Comparison of ENCODE assay signal across 7 mouse cellular contexts in the genomic region with DNA sequence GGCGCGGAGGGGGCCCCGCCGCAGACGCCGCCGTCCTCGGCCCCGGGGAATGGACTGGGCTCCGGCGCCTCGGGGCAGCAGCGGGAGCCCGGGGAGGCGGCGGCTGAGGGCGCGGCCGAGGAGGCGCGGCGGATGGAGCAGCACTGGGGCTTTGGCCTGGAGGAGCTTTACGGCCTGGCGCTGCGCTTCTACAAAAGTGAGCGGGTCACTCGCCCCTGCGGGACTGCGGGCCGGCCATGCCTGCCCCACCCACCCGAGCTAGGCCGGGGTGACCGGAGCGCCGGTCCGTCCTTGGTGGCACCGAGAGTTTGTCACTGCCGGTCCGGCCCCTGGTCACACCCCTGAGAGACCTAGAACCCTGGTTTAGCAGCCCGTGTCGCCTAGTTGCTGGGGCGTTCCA. TPM values are rescaled to one million over a fixed set of nuclear protein-coding genes. Genes with fewer than 3 reads are reported as not detected.
DNase-seq lines count a peak whose midpoint lies in the region; ATAC-seq lines count a peak whose summit lies in the region.

No protein-coding gene starts in this region.

- H3K9me3 ChIP-seq in kidney, embryonic 16.5 days (ENCODE audit: low read length): no peaks in the 10 kb centered on the region
- no peaks in the 10 kb centered on the region for H3K9me3 ChIP-seq in hindbrain, embryonic 13.5 days
- H3K9me3 ChIP-seq in lung, embryonic 15.5 days: no peaks in the 10 kb centered on the region
- no peaks in the 10 kb centered on the region for H3K9me3 ChIP-seq in stomach, embryonic 14.5 days (ENCODE audit: control insufficient read depth, low read depth, low read length)

- 0% methylated on average over 40 of the region's 42 CpGs for WGBS in kidney, embryonic 16.5 days
- under 1% methylated on average over 41 of the region's 42 CpGs for WGBS in hindbrain, embryonic 13.5 days
- 0% methylated on average over 42 of the region's 42 CpGs for WGBS in lung, embryonic 15.5 days
- under 1% methylated on average over 42 of the region's 42 CpGs for WGBS in stomach, embryonic 14.5 days

- H3K27me3 ChIP-seq in kidney, embryonic 16.5 days (ENCODE audit: insufficient read depth, low read length): no peaks in the 10 kb centered on the region
- H3K27me3 ChIP-seq in hindbrain, embryonic 13.5 days: no peaks in the 10 kb centered on the region
- no peaks in the 10 kb centered on the region for H3K27me3 ChIP-seq in lung, embryonic 15.5 days
- no peaks in the 10 kb centered on the region for H3K27me3 ChIP-seq in stomach, embryonic 14.5 days (ENCODE audit: control insufficient read depth, insufficient read depth, low read length)

- H3K4me2 ChIP-seq in kidney, embryonic 16.5 days (replicated peaks; ENCODE audit: low read depth, low read length): peak overlapping the region; percentile 89
- peak overlapping the region; percentile 78 for H3K4me2 ChIP-seq in hindbrain, embryonic 13.5 days
- H3K4me2 ChIP-seq in lung, embryonic 15.5 days: peak overlapping the region; percentile 72
- H3K4me2 ChIP-seq in stomach, embryonic 14.5 days (replicated peaks; ENCODE audit: low read depth, low read length): peak overlapping the region; percentile 63

- ATAC-seq in kidney, embryonic 16.5 days (ENCODE audit: low FRiP score, low TSS enrichment): peak; percentile 73
- peak; percentile 75 for ATAC-seq in hindbrain, embryonic 13.5 days (ENCODE audit: low FRiP score)
- peak; percentile 77 for ATAC-seq in lung, embryonic 15.5 days (ENCODE audit: borderline replicate concordance, extremely low read depth, low FRiP score, low TSS enrichment)
- ATAC-seq in stomach, embryonic 14.5 days (ENCODE audit: insufficient number of reproducible peaks, insufficient read depth, low FRiP score, low read depth): peak; percentile 83

- peak overlapping the region; percentile 92 for H3K4me3 ChIP-seq in kidney, embryonic 16.5 days (ENCODE audit: low read length)
- H3K4me3 ChIP-seq in hindbrain, embryonic 13.5 days: peak overlapping the region; percentile 92
- peak overlapping the region; percentile 86 for H3K4me3 ChIP-seq in lung, embryonic 15.5 days
- H3K4me3 ChIP-seq in stomach, embryonic 14.5 days (ENCODE audit: low read depth, low read length): peak overlapping the region; percentile 98

- DNase-seq in kidney, adult 9 months: no peak
- peak; percentile 40 for DNase-seq in c-Kit-positive CD71-positive TER-119-positive erythroid progenitor cells, embryonic 14.5 days (ENCODE audit: low spot score)
- no peak for DNase-seq in gastrocnemius, postnatal 10 days

- H3K27ac ChIP-seq in kidney, embryonic 16.5 days (ENCODE audit: low read length): peak overlapping the region; percentile 91
- peak overlapping the region; percentile 95 for H3K27ac ChIP-seq in hindbrain, embryonic 13.5 days
- peak overlapping the region; percentile 89 for H3K27ac ChIP-seq in lung, embryonic 15.5 days
- peak overlapping the region; percentile 95 for H3K27ac ChIP-seq in stomach, embryonic 14.5 days (ENCODE audit: low read length)

- no peaks in the 10 kb centered on the region for H3K36me3 ChIP-seq in kidney, embryonic 16.5 days (ENCODE audit: insufficient read depth, low read length)
- H3K36me3 ChIP-seq in hindbrain, embryonic 13.5 days: no peaks in the 10 kb centered on the region
- H3K36me3 ChIP-seq in lung, embryonic 15.5 days: no peaks in the 10 kb centered on the region
- no peaks in the 10 kb centered on the region for H3K36me3 ChIP-seq in stomach, embryonic 14.5 days (ENCODE audit: control insufficient read depth, insufficient read depth, low read length)

- H3K4me1 ChIP-seq in kidney, embryonic 16.5 days (ENCODE audit: insufficient read depth, low read length): peaks cover 29% of the 10 kb centered on the region
- peaks cover 42% of the 10 kb centered on the region for H3K4me1 ChIP-seq in hindbrain, embryonic 13.5 days (replicated peaks)
- peaks cover 31% of the 10 kb centered on the region for H3K4me1 ChIP-seq in lung, embryonic 15.5 days
- peaks cover 15% of the 10 kb centered on the region; the same call in 1 of the 2 replicates for H3K4me1 ChIP-seq in stomach, embryonic 14.5 days (ENCODE audit: control insufficient read depth, insufficient read depth, low read length)

- H3K9ac ChIP-seq in kidney, embryonic 16.5 days (replicated peaks; ENCODE audit: low read length): peak overlapping the region; percentile 96
- peak overlapping the region; percentile 97 for H3K9ac ChIP-seq in hindbrain, embryonic 13.5 days
- H3K9ac ChIP-seq in lung, embryonic 15.5 days: peak overlapping the region; percentile 86
- peak overlapping the region; percentile 96 for H3K9ac ChIP-seq in stomach, embryonic 14.5 days (replicated peaks; ENCODE audit: low read depth, low read length)

RNA-seq across cellular contexts. Expression of gene Acbd3, which starts 0.3 kb away (rescaled TPM):
- 22.7 and 23.3 TPM in 2 replicates for polyA plus RNA-seq in kidney, embryonic 16.5 days (2015; fragmentation: Nextera tagmentation; extraction: Ambion mirVana)
- polyA plus RNA-seq in hindbrain, embryonic 13.5 days (2015; fragmentation: Nextera tagmentation; extraction: Ambion mirVana): 24.5 and 24.9 TPM in 2 replicates
- 22.1 and 22.6 TPM in 2 replicates for polyA plus RNA-seq in lung, embryonic 15.5 days (2015; fragmentation: Nextera tagmentation; extraction: Ambion mirVana)
- polyA plus RNA-seq in stomach, embryonic 14.5 days (2014; fragmentation: Nextera tagmentation; extraction: Ambion mirVana): 29.4 and 29.6 TPM in 2 replicates
- 10 to 100 TPM; 22.0 to 27.7 TPM for total RNA-seq in gastrocnemius, postnatal 10 days (2021)

RNA-seq across cellular contexts. Expression of gene Mixl1, which starts 29.3 kb away (rescaled TPM):
- 0.41 and 0.55 TPM in 2 replicates for polyA plus RNA-seq in kidney, embryonic 16.5 days (2015; fragmentation: Nextera tagmentation; extraction: Ambion mirVana)
- polyA plus RNA-seq in hindbrain, embryonic 13.5 days (2015; fragmentation: Nextera tagmentation; extraction: Ambion mirVana): 0.08 TPM in 1 of 2 replicates, not detected in the other
- polyA plus RNA-seq in lung, embryonic 15.5 days (2015; fragmentation: Nextera tagmentation; extraction: Ambion mirVana): 0.20 and 0.29 TPM in 2 replicates
- 0.27 TPM in 1 of 2 replicates, not detected in the other for polyA plus RNA-seq in stomach, embryonic 14.5 days (2014; fragmentation: Nextera tagmentation; extraction: Ambion mirVana)
- total RNA-seq in gastrocnemius, postnatal 10 days (2021): not detected
